Mouse (Mus musculus) embryonic facial prominence, embryonic 15.5 days (tissue): ENCODE measurements at regions not wholly inside any gene's neighbourhood (a gene's known extent, or its start where the extent isn't known, plus 50 kb on each side); places are given as distances from the start of the nearest gene placed in this dataset.

Experiments
- ATAC-seq: fragments of 200-750 bp; cut with Nextera tagmentation; 2 replicates; pipeline ENCODE4 v1.8.0; 2017; ENCODE audit warnings: low read depth, moderate TSS enrichment; ENCODE audit not compliant: insufficient number of reproducible peaks, low FRiP score, low TSS enrichment
- H3K27ac ChIP-seq: fragments of 300-500 bp; sonication (generic); replicated peaks from 2 replicates; pipeline ENCODE4 v1.5.1; 2015; ENCODE audit warnings: mild to moderate bottlenecking, inconsistent platforms
- H3K27me3 ChIP-seq: fragments of 300-500 bp; sonication (generic); 2 replicates; pipeline ENCODE4 v1.6.1; 2015; ENCODE audit warnings: inconsistent platforms
- H3K36me3 ChIP-seq: fragments of 300-500 bp; sonication (generic); 2 replicates; pipeline ENCODE4 v1.6.1; 2015; ENCODE audit warnings: mild to moderate bottlenecking, inconsistent platforms
- H3K4me1 ChIP-seq: fragments of 300-500 bp; sonication (generic); 2 replicates; pipeline ENCODE4 v1.6.1; 2015; ENCODE audit warnings: inconsistent platforms
- H3K4me2 ChIP-seq: fragments of 300-500 bp; sonication (generic); replicated peaks from 2 replicates; pipeline ENCODE4 v1.6.1; 2015; ENCODE audit warnings: mild to moderate bottlenecking, inconsistent platforms
- H3K4me3 ChIP-seq: fragments of 300-500 bp; sonication (generic); replicated peaks from 2 replicates; pipeline ENCODE4 v1.5.1; 2015; ENCODE audit warnings: mild to moderate bottlenecking, inconsistent platforms
- H3K9ac ChIP-seq: fragments of 300-500 bp; sonication (generic); 2 replicates; pipeline ENCODE4 v1.6.1; 2015; ENCODE audit warnings: inconsistent platforms
- H3K9me3 ChIP-seq: fragments of 300-500 bp; sonication (generic); replicated peaks from 2 replicates; pipeline ENCODE4 v1.6.1; 2016; ENCODE audit warnings: inconsistent platforms
- WGBS: fragments of 180-500 bp; shearing (Covaris S2); methylation state at CpG from one replicate; pipeline ENCODE4 v1.1.7; 2015; 5-methylcytosine and 5-hydroxymethylcytosine counted together

DNA sequence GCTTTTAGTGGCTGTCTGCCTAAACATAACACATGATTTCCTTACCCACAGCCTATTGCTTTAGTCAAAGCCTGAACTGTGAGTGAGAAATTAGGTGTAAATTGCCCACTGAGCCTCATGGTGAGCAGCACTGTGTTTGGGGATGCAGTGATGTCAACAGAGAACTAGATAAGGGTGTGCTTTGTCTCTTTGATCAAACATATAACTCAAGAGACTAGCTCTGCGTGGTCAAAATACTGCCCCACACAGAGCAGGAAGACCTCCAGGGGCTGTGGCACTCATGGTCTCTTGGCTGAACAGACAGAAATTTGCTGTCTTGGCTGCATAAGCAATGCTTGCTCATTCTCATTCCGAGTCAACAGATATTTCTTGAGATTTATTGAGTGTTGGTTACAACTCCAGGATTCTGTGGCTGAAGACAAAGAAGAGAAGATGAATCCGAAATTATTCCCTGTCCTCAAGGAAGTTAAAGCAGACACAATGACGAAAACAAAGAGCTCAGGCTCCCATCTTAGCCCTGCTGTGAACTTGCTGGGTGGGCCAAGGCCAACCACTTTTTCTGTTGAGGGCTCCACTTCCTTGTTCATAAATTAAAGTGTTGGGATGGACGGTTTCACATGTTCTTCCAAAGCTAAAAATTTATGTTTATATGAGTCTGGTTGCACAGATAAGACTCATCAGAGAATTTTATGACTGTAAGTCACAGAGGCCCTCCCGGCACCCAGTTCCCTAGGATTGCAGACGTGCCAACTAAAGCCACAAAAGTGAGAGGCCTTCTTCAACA is 882.4 kb downstream of the Kcnma1 start:
- no peaks in the 10 kb centered on the region for H3K27me3 ChIP-seq
- no peak overlapping the region for H3K4me2 ChIP-seq
- H3K4me1 ChIP-seq = peaks cover 5% of the 10 kb centered on the region; the same call in 1 of the 2 replicates
- no peak overlapping the region for H3K9ac ChIP-seq
- no peak overlapping the region for H3K4me3 ChIP-seq
- ATAC-seq = no peak
- 69% methylated on average over 7 of the region's 7 CpGs for WGBS
- H3K27ac ChIP-seq = 0 out of 2 replicates have a peak overlapping the region, but pooled peaks have one; percentile 28
- no peaks in the 10 kb centered on the region for H3K36me3 ChIP-seq
- H3K9me3 ChIP-seq = no peaks in the 10 kb centered on the region

DNA sequence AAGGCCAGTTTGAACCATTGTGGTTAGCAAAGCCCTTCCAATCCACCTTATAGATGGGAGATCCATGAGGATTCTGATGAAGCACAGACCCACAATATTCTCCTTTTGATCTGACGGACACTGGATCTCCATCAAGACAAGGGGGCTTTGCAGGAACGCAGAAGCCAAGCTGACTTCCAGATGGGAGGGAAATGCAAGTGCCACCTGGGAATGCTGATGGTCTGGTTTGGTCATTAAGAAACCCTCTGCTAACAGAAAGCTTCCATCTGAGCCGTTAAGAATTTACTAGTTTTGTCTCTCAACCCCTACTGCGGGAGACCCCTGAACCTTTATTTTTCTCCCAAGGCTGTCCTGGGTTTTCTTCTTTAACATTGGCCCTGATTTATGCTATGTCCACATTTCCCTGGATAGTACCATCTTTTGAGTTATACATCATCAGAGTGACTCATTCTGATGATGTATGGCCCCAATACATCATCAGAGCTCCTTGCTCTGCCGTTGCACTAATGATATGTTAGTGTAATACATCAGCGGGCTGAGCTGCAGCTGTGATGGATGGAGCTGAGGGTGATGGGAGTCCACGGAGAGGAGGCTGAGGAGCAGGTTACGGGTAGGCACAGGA is 898.3 kb downstream of the Kcnma1 start:
- no peak overlapping the region for H3K4me2 ChIP-seq
- H3K4me1 ChIP-seq = no peaks in the 10 kb centered on the region
- H3K4me3 ChIP-seq = no peak overlapping the region
- H3K27ac ChIP-seq = no peak overlapping the region
- no peaks in the 10 kb centered on the region for H3K27me3 ChIP-seq
- no peak for ATAC-seq
- no peaks in the 10 kb centered on the region for H3K36me3 ChIP-seq
- 67% methylated on average over 8 of the region's 8 CpGs for WGBS
- no peak overlapping the region for H3K9ac ChIP-seq
- H3K9me3 ChIP-seq = no peaks in the 10 kb centered on the region

DNA sequence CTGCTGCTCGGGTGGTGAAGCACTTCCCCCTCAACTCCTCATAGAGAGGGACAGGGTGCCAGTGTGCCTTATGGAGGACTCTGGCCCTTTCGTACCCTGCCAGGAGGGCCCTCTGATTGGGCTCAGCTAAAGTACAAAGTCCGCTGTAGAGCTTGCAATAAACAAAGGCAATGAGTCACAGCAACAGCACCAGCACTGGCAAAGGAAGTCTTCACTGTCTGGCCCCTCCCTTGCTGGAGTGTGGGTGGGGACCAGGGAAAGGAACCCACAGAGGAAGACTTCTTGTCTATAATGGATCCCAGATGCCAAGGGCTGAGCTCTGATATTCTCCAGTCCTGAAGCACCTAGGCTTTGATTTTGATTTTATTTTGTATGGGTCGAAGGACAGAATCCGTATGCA is 899.4 kb downstream of the Kcnma1 start:
- ATAC-seq = no peak
- 37% methylated on average over 5 of the region's 5 CpGs for WGBS
- Histone ChIP-seq H3K27me3 (no peaks in the 10 kb centered on the region), H3K4me3 (no peak overlapping the region), H3K9me3 (no peaks in the 10 kb centered on the region), H3K4me1 (no peaks in the 10 kb centered on the region), H3K9ac (no peak overlapping the region), H3K27ac (no peak overlapping the region), H3K4me2 (no peak overlapping the region), H3K36me3 (no peaks in the 10 kb centered on the region)

DNA sequence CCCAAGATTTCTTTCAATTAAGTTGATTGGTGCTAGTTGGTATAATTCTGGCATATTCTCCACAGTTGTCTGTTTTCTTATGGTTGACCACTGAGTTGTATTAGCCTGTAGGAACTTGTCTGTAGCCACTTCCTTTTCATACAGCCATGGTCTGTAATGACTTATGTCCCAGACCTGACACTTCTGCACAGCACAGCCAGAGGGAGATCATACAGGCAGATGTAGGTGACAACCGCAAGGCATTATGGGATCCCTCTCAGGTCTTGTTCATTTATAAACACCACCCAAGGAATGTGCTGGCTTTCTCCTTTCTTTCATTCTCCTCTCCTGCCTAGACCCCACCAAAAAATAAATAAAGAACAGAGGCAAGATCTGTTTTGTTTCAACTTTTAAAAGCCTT is 899.8 kb downstream of the Kcnma1 start:
- H3K4me1 ChIP-seq = no peaks in the 10 kb centered on the region
- no peak overlapping the region for H3K27ac ChIP-seq
- no peaks in the 10 kb centered on the region for H3K36me3 ChIP-seq
- no peak for ATAC-seq
- H3K9ac ChIP-seq = no peak overlapping the region
- no peak overlapping the region for H3K4me3 ChIP-seq
- no peaks in the 10 kb centered on the region for H3K27me3 ChIP-seq
- no peaks in the 10 kb centered on the region for H3K9me3 ChIP-seq
- H3K4me2 ChIP-seq = no peak overlapping the region
- WGBS = 82% methylated on average over 1 of the region's 1 CpGs

DNA sequence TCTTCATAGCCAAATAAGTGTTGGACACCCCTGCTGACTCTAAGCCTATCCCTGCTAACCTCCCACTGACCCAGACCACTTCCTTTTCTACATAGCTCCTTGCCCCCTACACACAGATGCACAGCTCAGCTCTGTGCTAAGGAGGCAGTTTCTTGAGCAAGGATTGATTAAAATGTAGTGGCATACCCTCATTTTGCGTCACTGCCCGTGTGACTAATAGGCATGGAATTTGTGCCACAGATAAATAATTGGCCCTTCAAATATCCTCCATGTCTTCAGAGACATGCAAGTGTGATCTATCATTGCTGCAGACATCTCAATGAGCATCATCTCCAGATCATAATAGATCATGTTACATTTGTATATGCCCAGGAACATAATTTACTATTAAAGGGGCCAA is 901.9 kb downstream of the Kcnma1 start:
- no peaks in the 10 kb centered on the region for H3K36me3 ChIP-seq
- no peak overlapping the region for H3K9ac ChIP-seq
- H3K27me3 ChIP-seq = no peaks in the 10 kb centered on the region
- H3K4me1 ChIP-seq = no peaks in the 10 kb centered on the region
- no peak overlapping the region for H3K4me3 ChIP-seq
- WGBS = 56% methylated on average over 2 of the region's 2 CpGs
- ATAC-seq = no peak
- H3K27ac ChIP-seq = no peak overlapping the region
- no peak overlapping the region for H3K4me2 ChIP-seq
- no peaks in the 10 kb centered on the region for H3K9me3 ChIP-seq

DNA sequence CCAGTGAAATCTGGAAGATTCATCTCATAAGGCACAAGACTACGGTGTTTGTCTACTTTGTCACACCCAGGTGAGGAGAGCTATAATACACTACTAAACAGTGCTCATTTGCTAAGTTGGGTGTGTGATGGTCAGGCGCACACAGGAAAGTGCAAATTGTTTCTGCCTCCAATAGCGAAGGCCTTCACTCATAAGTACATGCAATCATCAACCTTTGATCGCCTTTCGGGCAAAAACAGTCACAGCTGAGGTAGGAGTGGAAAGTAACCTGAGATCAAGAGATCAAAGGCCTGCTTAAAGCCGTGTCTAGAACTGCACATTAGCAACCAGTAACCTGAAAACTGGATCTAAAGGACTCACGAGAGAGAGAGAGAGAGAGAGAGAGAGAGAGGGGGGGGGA is 905.7 kb downstream of the Kcnma1 start:
- Histone ChIP-seq H3K9me3 (no peaks in the 10 kb centered on the region), H3K4me1 (no peaks in the 10 kb centered on the region), H3K9ac (no peak overlapping the region), H3K27ac (no peak overlapping the region), H3K36me3 (no peaks in the 10 kb centered on the region), H3K4me3 (no peak overlapping the region), H3K4me2 (no peak overlapping the region), H3K27me3 (no peaks in the 10 kb centered on the region)
- WGBS = 63% methylated on average over 7 of the region's 7 CpGs
- ATAC-seq = no peak

DNA sequence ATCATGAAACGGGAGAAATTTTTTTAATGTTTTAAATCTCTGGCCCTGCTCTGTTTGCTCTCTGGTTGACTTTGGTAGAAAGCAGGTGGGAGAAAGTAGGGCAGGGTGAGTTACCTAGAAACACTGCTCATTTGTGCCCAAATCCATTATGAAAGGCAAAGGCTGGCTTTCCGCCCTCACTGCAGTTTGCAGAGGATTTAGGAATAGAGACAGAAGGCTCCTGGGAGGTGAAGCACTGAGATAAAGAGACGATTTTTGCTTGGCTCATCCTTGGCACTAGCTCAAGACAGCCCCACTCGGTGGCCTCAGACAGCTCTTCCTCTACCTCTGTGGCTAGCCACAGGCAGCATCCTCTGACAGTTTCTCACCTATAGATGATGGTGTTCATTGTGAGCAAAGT is 906.8 kb downstream of the Kcnma1 start:
- WGBS = 74% methylated on average over 4 of the region's 4 CpGs
- Histone ChIP-seq H3K4me2 (no peak overlapping the region), H3K9me3 (no peaks in the 10 kb centered on the region), H3K27ac (no peak overlapping the region), H3K27me3 (no peaks in the 10 kb centered on the region), H3K4me1 (no peaks in the 10 kb centered on the region), H3K9ac (no peak overlapping the region), H3K4me3 (no peak overlapping the region), H3K36me3 (no peaks in the 10 kb centered on the region)
- ATAC-seq = no peak
